Mouse (Mus musculus) ES-E14 (cell line): ENCODE data around the gene Calcoco2. TPM values are rescaled to one million over a fixed set of nuclear protein-coding genes. Genes with fewer than 3 reads are reported as not detected.
A peak's percentile ranks its signal among the peaks of the same experiment; 100 is the strongest.

ENCODE experiments used
- DNase-seq: peaks from one replicate; pipeline ENCODE4 v3.0.0-alpha.2; 2013; ENCODE audit warnings: low read depth, low spot score
- H3K27ac ChIP-seq: 2 replicates; pipeline ENCODE4 v1.5.1; 2012; ENCODE audit warnings: low read depth, mild to moderate bottlenecking, low read length, moderate library complexity, mixed read lengths; ENCODE audit not compliant: poor library complexity, insufficient read depth, severe bottlenecking
- H3K36me3 ChIP-seq: 2 replicates; pipeline ENCODE4 v1.6.1; 2012; ENCODE audit warnings: mild to moderate bottlenecking, low read length, moderate library complexity, mixed read lengths; ENCODE audit not compliant: control insufficient read depth, poor library complexity, insufficient read depth, severe bottlenecking
- H3K4me1 ChIP-seq, 2 experiments: fragments of 150-350 bp in 1 of 2; sonication (generic) in 1 of 2; 2 replicates each; pipeline ENCODE4 v1.6.1; 2012; ENCODE audit warnings: low read length in 2 of 2, mild to moderate bottlenecking in 1 of 2, mixed read lengths in 1 of 2; ENCODE audit not compliant: control insufficient read depth in 2 of 2, insufficient read depth in 2 of 2, poor library complexity in 1 of 2
- H3K4me3 ChIP-seq, 2 experiments: fragments of 150-350 bp in 1 of 2; sonication (generic) in 1 of 2; 2 replicates each; pipeline ENCODE4 v1.5.1; 2012; ENCODE audit warnings: low read length in 2 of 2, low read depth in 1 of 2, mild to moderate bottlenecking in 1 of 2, mixed read lengths in 1 of 2; ENCODE audit not compliant: insufficient read depth in 1 of 2, poor library complexity in 1 of 2, severe bottlenecking in 1 of 2
- H3K9ac ChIP-seq: 2 replicates; pipeline ENCODE4 v1.6.1; 2012; ENCODE audit warnings: low read depth, mild to moderate bottlenecking, low read length, mixed read lengths; ENCODE audit not compliant: poor library complexity, insufficient read depth, severe bottlenecking
- H3K9me3 ChIP-seq: fragments of 150-350 bp; sonication (generic); 2 replicates; pipeline ENCODE4 v1.6.1; 2012; ENCODE audit warnings: low read depth, mild to moderate bottlenecking, low read length; ENCODE audit not compliant: control insufficient read depth, insufficient read depth
- CHD2 ChIP-seq: IDR thresholded peaks from 2 replicates; pipeline ENCODE4 v1.6.1; 2014; ENCODE audit warnings: mild to moderate bottlenecking, low read depth, low read length, inconsistent platforms
- HCFC1 ChIP-seq: IDR thresholded peaks from 2 replicates; pipeline ENCODE4 v1.6.1; 2012; ENCODE audit warnings: low read length, inconsistent platforms, borderline replicate concordance; ENCODE audit not compliant: insufficient read depth
- MAFK ChIP-seq: IDR thresholded peaks from 2 replicates; pipeline ENCODE4 v1.6.1; 2014; ENCODE audit warnings: mild to moderate bottlenecking, low read depth, low read length, inconsistent platforms; ENCODE audit not compliant: insufficient read depth
- ZC3H11A ChIP-seq: IDR thresholded peaks from 2 replicates; pipeline ENCODE4 v1.6.1; 2012; ENCODE audit warnings: low read depth, mild to moderate bottlenecking, inconsistent platforms, low read length, borderline replicate concordance
- ZNF384 ChIP-seq: IDR thresholded peaks from 2 replicates; pipeline ENCODE4 v1.6.1; 2012; ENCODE audit warnings: low read depth, low read length, inconsistent platforms
- in situ Hi-C, 2 experiments: fragments of 600-800 bp; cut with MboI; formaldehyde crosslinking; loops; one replicate each; pipeline ENCODE4 v1.15.1; 2025; ENCODE audit warnings: low sequenced_read_pairs in 2 of 2, inconsistent platforms in 1 of 2; ENCODE audit not compliant: unreplicated experiment in 2 of 2
- total RNA-seq: library from RNA; depleted of rRNA; stranded (reverse); fragments of 300-350 nt; gene quantifications from 2 replicates; pipeline ENCODE4 v1.2.3, GENCODE M21; 2012

Calcoco2 gene
- total RNA-seq, 1 experiment, result 160 TPM

- TF ChIP-seq HCFC1 (no peak), ZNF384 (no peak), MAFK (no peak), ZC3H11A (no peak)
- in situ Hi-C loops, result loop anchor here (5.0 to 10.0 kb wide), 2 partner anchors 140 to 142 kb away; no protein-coding TSS in a partner anchor
- Histone ChIP-seq H3K4me1 (peaks cover 0 to 2% of the 10 kb centered on the region in 2 experiments; a peak in 1 of 4 replicates), H3K27ac (no peak overlapping the region), H3K4me3 (no peak overlapping the region), H3K9ac (no peak overlapping the region), H3K9me3 (no peaks in the 10 kb centered on the region), H3K36me3 (no peaks in the 10 kb centered on the region)
- DNase-seq, result no peak
Observed at GRCm38 (mm10) chr11:96092674-96093291, 19.0 kb downstream of the Calcoco2 start.

- Histone ChIP-seq H3K27ac (no peak overlapping the region), H3K4me1 (no peaks in the 10 kb centered on the region), H3K36me3 (no peaks in the 10 kb centered on the region), H3K4me3 (no peak overlapping the region), H3K9ac (no peak overlapping the region), H3K9me3 (no peaks in the 10 kb centered on the region)
- TF ChIP-seq CHD2 (no peak), ZC3H11A (peak; percentile 30; the same call in 1 of the 2 replicates)
- DNase-seq, result no peak
- in situ Hi-C loops, result loop anchor here (5.0 to 10.0 kb wide), 2 partner anchors 141 to 144 kb away; no protein-coding TSS in a partner anchor
Observed at GRCm38 (mm10) chr11:96091073-96091472, 20.7 kb downstream of the Calcoco2 start.

GRCm38 (mm10) chr11:96087981-96088380 lies 23.8 kb downstream of the Calcoco2 start:
- H3K4me3 ChIP-seq, result no peak overlapping the region
- no peak for DNase-seq
- no peaks in the 10 kb centered on the region for H3K36me3 ChIP-seq
- H3K27ac ChIP-seq, result no peak overlapping the region
- no peaks in the 10 kb centered on the region for H3K4me1 ChIP-seq
- H3K9ac ChIP-seq, result no peak overlapping the region
- no peaks in the 10 kb centered on the region for H3K9me3 ChIP-seq
- TF ChIP-seq CHD2 (no peak), ZC3H11A (no peak; the same call in 1 of the 2 replicates), MAFK (no peak), ZNF384 (no peak), HCFC1 (no peak)
- in situ Hi-C loops, result no loop called here

- H3K4me1 ChIP-seq, result no peaks in the 10 kb centered on the region
- in situ Hi-C loops, result no loop called here
- H3K4me3 ChIP-seq, result no peak overlapping the region
- no peak overlapping the region for H3K9ac ChIP-seq
- TF ChIP-seq MAFK (no peak), CHD2 (no peak), HCFC1 (no peak), ZNF384 (no peak), ZC3H11A (no peak)
- no peaks in the 10 kb centered on the region for H3K36me3 ChIP-seq
- H3K27ac ChIP-seq, result no peak overlapping the region
- no peak for DNase-seq
- no peaks in the 10 kb centered on the region for H3K9me3 ChIP-seq
Observed at GRCm38 (mm10) chr11:96082682-96083081, 29.1 kb downstream of the Calcoco2 start.
